Mouse (Mus musculus) spleen, adult 2 months (tissue): ENCODE data around the gene Gdi2.

Experiments used
- CTCF ChIP-seq: fragments of 200-500 bp; IDR thresholded peaks from 2 replicates; pipeline ENCODE4 v1.5.1; 2011; ENCODE audit warnings: mild to moderate bottlenecking, inconsistent platforms; ENCODE audit not compliant: insufficient read depth, insufficient read length, insufficient replicate concordance; ENCODE audit errors: extremely low read depth
- POLR2A ChIP-seq: fragments of 200-500 bp; IDR thresholded peaks from 2 replicates; pipeline ENCODE4 v1.6.1; 2011; ENCODE audit warnings: low read depth, low read length, inconsistent platforms

DNA sequence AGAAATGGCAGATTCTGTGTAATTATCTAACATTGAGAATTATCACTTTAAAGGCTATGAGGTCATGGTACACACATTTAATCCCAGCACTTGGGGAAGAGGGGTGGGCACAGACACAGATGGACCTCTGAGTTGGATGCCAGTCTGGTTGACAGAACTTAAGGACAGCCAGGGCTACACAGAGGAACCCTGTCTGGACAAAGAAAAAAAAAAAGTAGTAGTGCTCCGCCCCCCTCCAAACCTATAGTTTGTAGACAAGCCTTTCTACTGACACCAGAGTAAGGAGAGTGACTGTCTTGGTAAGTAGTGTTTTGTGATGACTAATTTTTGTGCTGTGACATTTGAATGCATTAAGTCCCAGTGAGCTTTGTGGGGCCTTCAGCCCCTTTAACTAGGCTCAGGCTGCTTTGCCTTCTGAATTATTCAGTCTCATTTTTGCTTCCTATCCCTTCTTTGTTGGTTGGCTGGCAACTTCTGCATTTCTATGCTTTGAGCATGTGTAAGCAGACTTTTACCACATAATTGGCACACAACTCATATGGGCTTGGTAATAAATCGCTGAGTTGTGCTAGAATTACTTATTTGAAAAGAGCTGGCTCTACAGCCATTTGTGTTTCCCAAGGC is 3.4 kb downstream of the Gdi2 start:
- no peak for TF ChIP-seq CTCF
- no peak for TF ChIP-seq POLR2A
